Mouse (Mus musculus) spleen, postnatal 10 days (tissue): ENCODE measurements around the gene Cyp2s1.

Source experiments
- DNase-seq, 2 experiments: peaks; one replicate each; pipeline ENCODE4 v3.0.0; 2021 to 2022; ENCODE audit warnings: low spot score in 2 of 2

Cyp2s1 gene

DNA sequence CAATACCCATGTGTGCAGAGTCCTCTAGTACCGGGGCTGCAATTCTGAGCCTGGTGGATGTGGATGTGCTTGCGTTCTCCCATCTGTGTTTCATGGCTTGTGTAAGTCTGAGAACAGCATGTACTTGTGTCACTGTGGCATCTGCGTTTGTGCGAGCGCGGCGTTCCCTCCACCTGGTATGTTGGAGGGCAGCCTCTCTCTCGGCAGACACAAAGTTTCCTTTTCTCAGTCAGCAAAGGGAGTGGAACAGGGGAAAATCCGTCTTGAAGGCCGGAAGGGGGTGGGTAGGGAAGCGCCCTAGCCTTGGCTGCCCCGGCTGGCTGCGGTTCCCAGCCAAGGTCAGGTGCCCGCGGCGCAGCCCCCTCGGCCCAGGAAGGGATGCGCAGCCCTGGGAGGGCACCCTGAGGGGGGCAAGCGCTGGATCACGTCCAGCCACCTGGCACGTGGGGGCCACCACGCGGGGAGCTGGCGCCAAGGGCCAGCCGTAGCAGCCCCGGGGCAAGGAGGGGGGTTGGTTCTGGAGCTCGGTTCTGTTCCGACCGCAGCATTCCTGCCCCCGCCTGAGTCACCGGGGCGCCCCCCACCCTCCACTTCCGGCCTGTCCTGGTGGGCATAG, 35.3 kb downstream of the Cyp2s1 start:
- DNase-seq, result no peak

DNA sequence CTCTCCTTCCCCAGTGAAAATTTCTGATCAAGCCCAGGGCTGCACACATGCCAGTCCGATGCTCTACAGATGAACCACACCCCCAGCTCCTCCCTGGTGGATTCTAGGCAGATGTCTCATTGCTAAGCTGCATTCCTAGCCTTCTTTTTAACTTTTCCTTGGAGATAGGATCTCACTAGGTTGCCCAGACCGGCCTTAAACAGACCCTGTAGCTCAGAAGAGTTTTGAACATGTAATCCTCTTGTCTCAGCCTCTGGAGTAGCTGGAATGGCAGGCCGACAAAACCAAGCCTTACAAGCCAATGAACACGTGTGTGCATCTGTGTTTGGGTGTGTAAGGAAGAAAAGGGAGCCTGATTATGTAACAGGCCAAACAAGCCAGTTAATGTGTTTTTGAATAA, 36.0 kb downstream of the Cyp2s1 start:
- no peak for DNase-seq

DNA sequence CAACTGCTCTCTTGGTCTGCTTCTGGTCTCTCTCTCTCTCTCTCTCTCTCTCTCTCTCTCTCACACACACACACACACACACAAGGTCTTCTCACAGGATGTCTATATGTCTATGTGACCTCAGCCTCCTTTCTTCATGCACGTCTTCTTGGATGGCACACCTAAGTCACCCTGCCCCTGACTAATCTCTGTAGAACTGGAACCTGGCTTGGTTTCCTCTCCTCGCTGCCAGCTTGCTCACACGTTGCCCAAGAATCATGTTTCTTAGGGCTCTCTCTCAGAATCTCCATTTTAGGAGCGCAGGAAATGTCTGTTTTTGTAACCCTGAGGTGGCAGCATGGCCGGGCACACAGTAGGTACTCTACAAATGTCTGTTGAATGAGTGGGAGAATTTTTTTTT, 36.7 kb downstream of the Cyp2s1 start:
- DNase-seq, result no peak

DNA sequence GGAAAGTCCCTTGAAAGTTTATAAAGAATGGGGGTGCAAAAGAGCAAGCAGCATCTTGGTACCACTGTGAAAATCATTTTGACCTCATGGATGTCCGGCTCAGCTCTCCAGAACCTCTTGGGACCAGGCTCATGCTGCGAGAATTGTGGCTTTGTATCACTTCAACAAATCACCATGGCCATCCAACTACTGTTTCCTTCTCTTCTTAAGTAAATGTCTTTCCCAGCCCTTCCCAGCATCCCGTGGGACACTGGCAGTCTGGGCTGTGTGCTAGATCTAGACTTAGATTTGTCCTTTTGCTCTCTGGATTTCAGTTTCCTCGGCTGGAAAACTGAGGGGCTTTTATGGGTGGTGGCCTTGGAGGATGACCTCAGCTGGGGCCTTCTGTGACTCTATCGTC, 48.5 kb downstream of the Cyp2s1 start:
- no peak for DNase-seq

DNA sequence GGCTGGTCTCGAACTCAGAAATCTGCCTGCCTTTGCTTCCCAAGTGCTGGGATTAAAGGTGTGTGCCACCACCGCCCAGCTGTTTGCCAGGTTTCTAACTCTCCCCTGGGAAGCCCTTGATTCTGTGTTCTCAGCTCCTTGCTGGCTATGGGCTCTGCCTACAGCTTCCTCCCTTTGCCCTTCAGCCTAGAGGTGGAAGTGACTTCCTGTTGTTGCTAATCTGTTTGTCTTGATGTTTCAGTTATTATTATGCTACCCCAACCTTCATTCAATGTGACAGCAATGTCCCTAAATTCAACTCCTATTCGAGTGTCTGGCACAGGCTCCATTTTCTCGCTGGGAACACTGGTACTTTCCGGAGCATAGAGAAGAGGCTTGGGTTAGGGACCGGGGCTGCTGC, 50.6 kb downstream of the Cyp2s1 start:
- no peak for DNase-seq

DNA sequence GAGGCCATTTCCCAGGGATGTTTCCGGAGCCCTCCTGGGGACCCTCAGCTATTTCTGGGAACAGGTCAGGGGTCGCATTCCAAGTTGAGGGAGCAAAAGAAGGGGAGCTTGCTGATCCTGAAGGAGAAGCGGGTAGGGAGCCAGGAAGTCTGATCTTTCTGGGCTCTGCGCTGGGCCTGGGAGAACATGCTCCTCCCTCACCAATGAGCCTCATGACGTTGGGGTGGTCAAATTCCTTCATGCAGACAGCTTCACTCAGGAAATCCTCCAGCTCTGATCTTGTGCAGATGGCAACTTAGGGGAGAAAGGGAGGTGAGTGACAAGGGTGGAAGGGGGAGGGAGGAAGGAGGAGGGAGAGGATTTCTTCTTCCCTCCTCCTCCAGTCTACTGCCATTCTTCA, 52.5 kb downstream of the Cyp2s1 start:
- DNase-seq, result no peak

DNA sequence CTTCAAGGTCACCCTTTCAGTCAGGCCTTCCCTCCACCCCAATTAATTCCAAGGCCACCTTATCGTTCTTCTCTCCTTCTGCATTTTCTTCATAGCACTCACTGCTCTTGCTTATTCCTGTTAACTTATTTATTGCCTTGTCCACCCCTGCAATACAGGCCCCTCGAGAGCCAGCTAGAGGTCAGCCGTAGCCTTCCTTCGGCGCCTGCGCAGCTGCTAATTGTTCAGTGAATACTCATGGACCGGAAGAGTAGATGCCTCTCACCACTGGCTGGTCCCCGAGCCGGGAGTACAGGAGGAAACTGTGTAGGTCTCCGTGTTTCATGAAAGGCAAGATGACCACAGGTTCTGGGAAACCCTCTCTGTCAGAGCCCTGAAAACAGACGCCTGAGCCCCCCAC, 53.0 kb downstream of the Cyp2s1 start:
- no peak for DNase-seq

DNA sequence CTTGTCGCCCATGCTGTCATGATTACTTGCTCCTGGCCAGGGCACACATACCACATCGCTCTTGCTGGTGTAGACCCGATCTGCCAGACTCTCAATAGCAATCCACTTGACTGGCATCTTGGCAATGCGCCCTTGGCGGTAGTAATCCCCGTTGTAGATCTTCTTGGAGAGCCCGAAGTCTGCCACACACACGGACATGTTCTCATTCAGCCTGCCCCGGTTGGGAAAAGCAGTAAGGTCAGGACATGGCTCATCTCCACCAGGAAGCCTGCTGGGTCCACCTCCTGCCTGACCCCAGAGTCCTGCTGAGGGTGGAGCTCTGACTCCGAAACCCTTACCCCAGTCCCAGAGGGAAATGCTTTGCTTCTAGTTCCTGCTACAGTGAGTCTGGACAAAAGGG, 55.4 kb downstream of the Cyp2s1 start:
- DNase-seq, result no peak

DNA sequence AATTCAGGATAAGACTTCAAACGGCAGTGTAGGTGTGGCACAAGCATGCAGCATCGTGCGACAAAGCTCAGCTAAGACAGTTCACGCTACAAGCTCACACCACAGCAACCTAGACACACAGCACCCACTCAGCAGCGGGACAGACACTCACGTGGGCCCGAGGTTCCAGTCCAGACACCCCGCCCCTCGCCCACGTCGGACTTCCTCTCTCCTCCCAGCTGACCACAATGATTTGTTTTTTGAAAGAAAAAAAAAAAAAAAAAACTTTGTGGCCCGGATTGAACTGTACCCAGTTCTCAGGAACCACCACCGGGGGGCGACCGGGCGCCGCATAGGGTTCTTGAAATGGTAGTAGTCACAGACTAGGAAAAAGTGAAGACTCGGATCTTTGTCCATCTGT, 60.7 kb downstream of the Cyp2s1 start:
- DNase-seq, result peak; percentile 77 to 94

DNA sequence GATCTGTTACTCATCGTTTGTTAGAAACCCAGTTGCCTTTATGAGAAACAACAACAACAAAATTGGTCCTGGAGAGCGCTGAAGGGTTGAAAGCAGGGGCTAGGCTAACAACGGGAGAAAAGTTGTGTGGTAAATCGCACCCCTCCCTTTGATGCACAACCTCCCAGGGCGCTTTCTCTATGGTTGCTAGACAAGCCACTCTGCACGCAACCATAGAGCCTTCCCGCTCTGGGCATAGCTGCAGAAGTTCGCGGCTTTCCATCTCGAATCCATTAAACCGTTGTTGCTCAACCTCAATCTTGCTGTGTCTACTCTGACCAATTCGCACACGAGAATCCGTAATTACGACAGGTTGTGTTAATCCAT, 61.3 kb downstream of the Cyp2s1 start:
- peak; percentile 72 to 76 for DNase-seq

DNA sequence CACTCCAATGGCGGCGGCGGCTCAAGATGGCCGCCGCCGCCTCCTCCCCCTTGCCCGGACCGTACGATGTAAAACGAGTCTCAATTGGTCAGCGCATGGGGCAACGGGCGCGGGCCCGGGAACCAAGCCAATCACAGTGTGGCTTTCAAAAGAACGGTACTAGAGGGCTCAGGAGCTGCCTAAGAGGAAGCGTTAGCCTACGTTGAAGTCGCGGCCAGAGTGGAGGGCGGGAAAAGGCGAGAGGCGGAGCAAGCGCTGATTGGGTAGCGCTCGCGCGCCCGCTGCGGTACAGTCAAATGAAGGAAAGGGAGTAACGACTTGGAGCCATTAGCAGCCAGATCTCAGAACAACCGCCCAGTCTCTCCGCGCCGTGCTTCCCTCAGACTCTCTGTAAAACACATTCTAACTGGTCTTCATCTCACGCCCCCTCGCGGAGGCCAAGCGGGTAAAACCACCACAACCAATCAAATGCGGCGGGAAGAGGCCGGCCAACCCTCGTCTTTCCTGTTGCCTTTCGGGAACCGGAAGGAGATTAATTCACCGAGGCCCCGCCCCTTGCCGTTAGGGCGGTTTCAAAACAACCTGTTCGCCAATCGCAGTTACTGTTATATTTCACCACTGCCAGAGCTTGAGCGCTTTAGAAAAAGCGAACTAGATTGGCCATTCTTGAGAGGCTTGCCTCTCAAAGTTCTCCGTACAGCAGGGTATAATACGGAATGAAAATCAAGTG, 61.8 kb downstream of the Cyp2s1 start, which contains the start of gene Hnrnpul1:
Hnrnpul1 (minus strand) TSS at position 20 of the 730 bp plus-strand sequence.
- DNase-seq, result peak; percentile 99

DNA sequence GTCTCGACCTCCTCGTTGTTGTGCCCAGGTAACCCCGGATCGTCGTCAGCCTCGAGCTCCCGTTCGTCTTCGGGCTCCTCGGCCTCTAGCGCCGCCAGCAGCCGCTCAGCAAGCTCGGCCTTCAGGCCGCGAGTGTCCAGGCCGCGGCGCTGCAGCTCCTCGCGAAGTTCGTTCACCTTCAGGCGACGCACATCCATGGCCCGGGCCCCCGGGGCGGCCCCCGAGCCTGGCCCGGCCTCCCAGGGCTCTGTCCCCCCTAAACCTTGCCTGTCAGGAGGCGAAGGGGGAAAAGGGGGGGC, 62.3 kb downstream of the Cyp2s1 start:
- DNase-seq, result no peak

DNA sequence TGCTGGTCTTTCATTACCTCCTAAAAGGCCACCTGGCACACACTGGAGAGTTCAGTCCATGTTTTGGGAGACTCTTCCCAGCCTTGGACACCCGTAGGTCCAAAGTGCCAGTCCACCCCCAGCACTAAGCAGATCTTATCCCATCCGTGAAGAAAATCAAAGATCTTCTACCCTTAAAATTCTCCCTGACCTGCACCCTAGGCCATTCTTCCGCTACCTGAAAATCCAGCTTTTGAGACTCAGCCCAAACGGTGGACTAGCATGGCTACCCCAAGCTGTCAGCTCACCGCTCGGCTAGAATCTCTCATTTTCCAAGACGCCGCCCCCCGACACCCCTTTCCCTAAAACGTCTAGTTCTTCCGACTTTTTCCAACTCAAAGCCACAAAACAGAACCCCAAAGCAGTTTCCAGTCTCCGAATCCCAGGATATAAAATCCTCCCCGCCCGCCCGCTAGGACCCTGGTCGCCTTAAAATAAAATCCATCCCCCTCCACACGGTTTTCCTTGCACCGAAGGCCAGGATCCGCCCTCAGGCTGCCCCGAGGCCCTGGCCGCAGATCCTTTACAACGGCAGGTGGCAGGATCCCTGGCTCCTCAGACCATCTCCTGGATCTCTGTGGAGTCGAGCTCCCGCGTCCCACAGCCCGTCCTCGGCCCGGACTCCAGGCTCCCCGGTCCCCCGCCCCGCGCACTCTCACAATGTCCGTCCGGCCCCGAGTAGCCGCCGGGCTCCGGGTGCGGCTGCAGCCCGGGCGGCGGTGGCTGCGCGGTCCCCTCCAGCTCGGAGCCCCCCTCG, 62.9 kb downstream of the Cyp2s1 start:
- DNase-seq, result peak; percentile 31 to 67

DNA sequence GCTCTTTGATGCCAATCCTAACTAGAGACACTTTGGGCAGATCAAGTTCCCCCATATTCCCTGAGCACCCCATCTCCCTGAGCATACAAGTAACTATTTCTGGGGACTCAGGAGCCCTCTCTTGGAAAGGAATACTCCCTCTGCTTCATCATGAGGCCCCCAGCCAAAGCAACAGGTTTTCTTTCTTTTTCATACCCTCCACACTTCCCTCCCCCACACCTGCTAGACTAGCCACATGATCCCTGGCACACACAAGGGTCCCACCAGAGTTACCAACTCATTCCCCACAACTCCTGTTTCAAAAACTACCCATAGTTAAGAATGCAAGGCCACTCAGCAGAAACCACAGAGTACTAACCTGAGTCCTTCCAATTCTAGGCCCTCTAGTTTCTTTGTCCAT, 63.6 kb downstream of the Cyp2s1 start:
- DNase-seq, result no peak
